Mouse (Mus musculus) lung, embryonic 14.5 days (tissue): ENCODE data around the gene Apba3. TPM values are rescaled to one million over a fixed set of nuclear protein-coding genes. Genes with fewer than 3 reads are reported as not detected.

ENCODE experiments used
- ATAC-seq: fragments of 200-750 bp; cut with Nextera tagmentation; 2 replicates; pipeline ENCODE4 v1.8.0; 2017; ENCODE audit warnings: mild to moderate bottlenecking, moderate TSS enrichment, moderate library complexity; ENCODE audit not compliant: insufficient read depth
- DNase-seq: peaks from one replicate; pipeline ENCODE4 v3.0.0-alpha.2; 2015
- H3K27ac ChIP-seq: fragments of 300-500 bp; sonication (generic); 2 replicates; pipeline ENCODE4 v1.5.1; 2014; ENCODE audit warnings: low read depth, mild to moderate bottlenecking, moderate library complexity
- H3K27me3 ChIP-seq: fragments of 300-500 bp; sonication (generic); 2 replicates; pipeline ENCODE4 v1.6.1; 2014; ENCODE audit warnings: low read length, control low read depth; ENCODE audit not compliant: insufficient read depth
- H3K36me3 ChIP-seq: fragments of 300-500 bp; sonication (generic); 2 replicates; pipeline ENCODE4 v1.6.1; 2014; ENCODE audit warnings: control low read depth; ENCODE audit not compliant: insufficient read depth
- H3K4me1 ChIP-seq: fragments of 300-500 bp; sonication (generic); 2 replicates; pipeline ENCODE4 v1.6.1; 2014; ENCODE audit warnings: antibody characterized with exemption, control low read depth; ENCODE audit not compliant: insufficient read depth
- H3K4me2 ChIP-seq: fragments of 300-500 bp; sonication (generic); 2 replicates; pipeline ENCODE4 v1.6.1; 2014; ENCODE audit warnings: mild to moderate bottlenecking
- H3K4me3 ChIP-seq: fragments of 300-500 bp; sonication (generic); 2 replicates; pipeline ENCODE4 v1.5.1; 2014; ENCODE audit warnings: low read depth, low read length
- H3K9ac ChIP-seq: fragments of 300-500 bp; sonication (generic); 2 replicates; pipeline ENCODE4 v1.6.1; 2014
- H3K9me3 ChIP-seq: fragments of 300-500 bp; sonication (generic); 2 replicates; pipeline ENCODE4 v1.6.1; 2016; ENCODE audit warnings: low read depth, low read length, control low read depth
- CTCF ChIP-seq: IDR thresholded peaks from 2 replicates; pipeline ENCODE4 v1.5.1; 2016; ENCODE audit warnings: antibody characterized with exemption, low read depth
- WGBS: fragments of 180-500 bp; shearing (Covaris S2); extraction: QIAGEN DNeasy Blood & Tissue Kit; methylation state at CpG from one replicate; pipeline ENCODE4 v1.1.7; 2014; 5-methylcytosine and 5-hydroxymethylcytosine counted together
- polyA plus RNA-seq: library from polyadenylated mRNA; unstranded; fragments of >200 nt; fragmentation: Nextera tagmentation; extraction: Ambion mirVana; gene quantifications from 2 replicates; pipeline ENCODE4 v1.2.1, GENCODE M21; 2014

The Apba3 gene
- polyA plus RNA-seq, 1 experiment from 2014 or later, result 50.4 TPM

- Histone ChIP-seq H3K4me2 (peak overlapping the region; percentile 66), H3K4me3 (peak overlapping the region; percentile 40), H3K36me3 (no peaks in the 10 kb centered on the region), H3K27me3 (peaks cover 34% of the 10 kb centered on the region), H3K4me1 (no peaks in the 10 kb centered on the region), H3K9ac (peak overlapping the region; percentile 13), H3K27ac (peak overlapping the region; percentile 6), H3K9me3 (no peaks in the 10 kb centered on the region)
- ATAC-seq (peak; percentile 26; the same call in 1 of the 2 replicates), DNase-seq (peak; percentile 59)
- 9% methylated on average over 17 of the region's 17 CpGs for WGBS
- TF ChIP-seq CTCF, result no peak
Measured at GRCm38 (mm10) chr10:81284719-81285118, 18.0 kb downstream of the Apba3 start.

GRCm38 (mm10) chr10:81285694-81286450 is 19.1 kb downstream of the Apba3 start:
- peaks cover 39% of the 10 kb centered on the region for H3K27me3 ChIP-seq
- ATAC-seq (peak; percentile 69), DNase-seq (peak; percentile 96)
- H3K27ac ChIP-seq, result peak overlapping the region; percentile 6; the same call in 1 of the 2 replicates
- H3K4me2 ChIP-seq, result peak overlapping the region; percentile 66
- 1% methylated on average over 54 of the region's 54 CpGs for WGBS
- H3K9ac ChIP-seq, result peak overlapping the region; percentile 47
- no peaks in the 10 kb centered on the region for H3K36me3 ChIP-seq
- no peaks in the 10 kb centered on the region for H3K4me1 ChIP-seq
- H3K4me3 ChIP-seq, result peak overlapping the region; percentile 40
- peak; percentile 22; the same call in 1 of the 2 replicates for TF ChIP-seq CTCF
- no peaks in the 10 kb centered on the region for H3K9me3 ChIP-seq

GRCm38 (mm10) chr10:81286586-81286985 is 19.8 kb downstream of the Apba3 start:
- DNase-seq (no peak), ATAC-seq (no peak)
- no peak for TF ChIP-seq CTCF
- no peaks in the 10 kb centered on the region for H3K9me3 ChIP-seq
- H3K27me3 ChIP-seq, result peaks cover 43% of the 10 kb centered on the region
- H3K4me3 ChIP-seq, result no peak overlapping the region
- H3K27ac ChIP-seq, result no peak overlapping the region
- H3K4me2 ChIP-seq, result peak overlapping the region; percentile 66; the same call in 1 of the 2 replicates
- 0 out of 2 replicates have a peak, but pooled peaks cover 2% of the 10 kb centered on the region for H3K4me1 ChIP-seq
- WGBS, result 29% methylated on average over 6 of the region's 6 CpGs
- no peak overlapping the region for H3K9ac ChIP-seq
- no peaks in the 10 kb centered on the region for H3K36me3 ChIP-seq

- peaks cover 43% of the 10 kb centered on the region for H3K27me3 ChIP-seq
- 56% methylated on average over 8 of the region's 8 CpGs for WGBS
- H3K4me1 ChIP-seq, result 0 out of 2 replicates have a peak, but pooled peaks cover 2% of the 10 kb centered on the region
- no peak for ATAC-seq
- no peaks in the 10 kb centered on the region for H3K36me3 ChIP-seq
- TF ChIP-seq CTCF, result peak; percentile 94
- no peak overlapping the region for H3K9ac ChIP-seq
- peak overlapping the region; percentile 33 for H3K4me2 ChIP-seq
- peak; percentile 60 for DNase-seq
- H3K4me3 ChIP-seq, result no peak overlapping the region
- H3K9me3 ChIP-seq, result no peaks in the 10 kb centered on the region
- H3K27ac ChIP-seq, result no peak overlapping the region
Measured at GRCm38 (mm10) chr10:81287513-81288157, 20.9 kb downstream of the Apba3 start.

- H3K4me2 ChIP-seq, result no peak overlapping the region; the same call in 1 of the 2 replicates
- no peak for ATAC-seq
Measured at GRCm38 (mm10) chr10:81288601-81289000, 21.8 kb downstream of the Apba3 start.

GRCm38 (mm10) chr10:81289278-81289677 is 22.5 kb downstream of the Apba3 start:
- Histone ChIP-seq H3K4me3 (no peak overlapping the region), H3K9me3 (no peaks in the 10 kb centered on the region), H3K27me3 (peaks cover 27% of the 10 kb centered on the region), H3K27ac (no peak overlapping the region), H3K36me3 (no peaks in the 10 kb centered on the region), H3K4me2 (peak overlapping the region; percentile 53), H3K4me1 (peaks cover 10% of the 10 kb centered on the region), H3K9ac (no peak overlapping the region)
- DNase-seq (peak; percentile 85), ATAC-seq (no peak)
- WGBS, result 3% methylated on average over 7 of the region's 7 CpGs
- peak; percentile 94 for TF ChIP-seq CTCF

More at GRCm38 (mm10) chr10:81288601-81289000, 21.8 kb downstream of the Apba3 start:
- H3K27ac ChIP-seq, result no peak overlapping the region
- H3K4me1 ChIP-seq, result peaks cover 4% of the 10 kb centered on the region
- TF ChIP-seq CTCF, result peak; percentile 74
- no peak overlapping the region for H3K4me3 ChIP-seq
- no peaks in the 10 kb centered on the region for H3K9me3 ChIP-seq
- DNase-seq, result peak; percentile 66
- 29% methylated on average over 6 of the region's 6 CpGs for WGBS
- H3K27me3 ChIP-seq, result peaks cover 34% of the 10 kb centered on the region
- H3K36me3 ChIP-seq, result no peaks in the 10 kb centered on the region
- no peak overlapping the region for H3K9ac ChIP-seq

- peaks cover 22% of the 10 kb centered on the region for H3K27me3 ChIP-seq
Measured at GRCm38 (mm10) chr10:81289811-81290210, 23.1 kb downstream of the Apba3 start.

More at GRCm38 (mm10) chr10:81289811-81290210, 23.1 kb downstream of the Apba3 start:
- Histone ChIP-seq H3K4me3 (no peak overlapping the region), H3K27ac (no peak overlapping the region), H3K9me3 (no peaks in the 10 kb centered on the region), H3K9ac (no peak overlapping the region), H3K36me3 (no peaks in the 10 kb centered on the region), H3K4me2 (peak overlapping the region; percentile 53), H3K4me1 (peaks cover 14% of the 10 kb centered on the region)
- DNase-seq (no peak), ATAC-seq (no peak)
- no peak for TF ChIP-seq CTCF
- WGBS, result 43% methylated on average over 14 of the region's 14 CpGs
